Mouse (Mus musculus): ENCODE data around the gene Akap1. TPM values are rescaled to one million over a fixed set of nuclear protein-coding genes. Genes with fewer than 3 reads are reported as not detected.

Akap1 gene
- polyA plus RNA-seq, 1 experiment from 2014 or later = 17.7 TPM

- Histone ChIP-seq H3K4me1 (replicated peaks) (peaks cover 18% of the 10 kb centered on the region), H3K36me3 (peaks cover 24% of the 10 kb centered on the region), H3K4me3 (no peak overlapping the region), H3K27ac (peak overlapping the region; percentile 85), H3K9me3 (no peaks in the 10 kb centered on the region), H3K27me3 (ENCODE audit: insufficient read depth, poor library complexity, severe bottlenecking) (no peaks in the 10 kb centered on the region)
- DNase-seq (ENCODE audit: low spot score) = no peak
- 91% methylated on average over 8 of the region's 8 CpGs for WGBS
These were observed 15.1 kb downstream of the Akap1 start for GRCm38 (mm10) chr11:88849284-88849683.

- Histone ChIP-seq H3K27me3 (ENCODE audit: insufficient read depth, poor library complexity, severe bottlenecking) (no peaks in the 10 kb centered on the region), H3K36me3 (peaks cover 31% of the 10 kb centered on the region), H3K4me3 (no peak overlapping the region), H3K4me1 (replicated peaks) (peaks cover 18% of the 10 kb centered on the region), H3K27ac (peak overlapping the region; percentile 85), H3K9me3 (no peaks in the 10 kb centered on the region)
- peak; percentile 83 for DNase-seq (ENCODE audit: low spot score)
- 29% methylated on average over 5 of the region's 5 CpGs for WGBS
These were observed 15.8 kb downstream of the Akap1 start for GRCm38 (mm10) chr11:88848590-88848989.

GRCm38 (mm10) chr11:88847281-88848006 lies 16.9 kb downstream of the Akap1 start:
- Histone ChIP-seq H3K4me1 (replicated peaks) (peaks cover 18% of the 10 kb centered on the region), H3K4me3 (no peak overlapping the region), H3K9me3 (no peaks in the 10 kb centered on the region), H3K27ac (peak overlapping the region; percentile 85; the same call in 1 of the 2 replicates), H3K36me3 (peaks cover 39% of the 10 kb centered on the region), H3K27me3 (ENCODE audit: insufficient read depth, poor library complexity, severe bottlenecking) (no peaks in the 10 kb centered on the region)
- no peak for DNase-seq (ENCODE audit: low spot score)
- 88% methylated on average over 8 of the region's 8 CpGs for WGBS

- Histone ChIP-seq H3K9me3 (no peaks in the 10 kb centered on the region), H3K4me1 (replicated peaks) (peaks cover 21% of the 10 kb centered on the region), H3K27ac (no peak overlapping the region; the same call in 1 of the 2 replicates), H3K27me3 (ENCODE audit: insufficient read depth, poor library complexity, severe bottlenecking) (no peaks in the 10 kb centered on the region), H3K4me3 (no peak overlapping the region), H3K36me3 (peaks cover 53% of the 10 kb centered on the region)
- no peak for DNase-seq (ENCODE audit: low spot score)
- WGBS = 85% methylated on average over 5 of the region's 5 CpGs
These were observed 20.0 kb downstream of the Akap1 start for GRCm38 (mm10) chr11:88844384-88844783.

- H3K9me3 ChIP-seq = no peaks in the 10 kb centered on the region
- H3K27ac ChIP-seq = no peak overlapping the region
- 86% methylated on average over 10 of the region's 10 CpGs for WGBS
- H3K36me3 ChIP-seq = peaks cover 64% of the 10 kb centered on the region
- H3K4me1 ChIP-seq (replicated peaks) = peaks cover 10% of the 10 kb centered on the region
- H3K4me3 ChIP-seq = no peak overlapping the region
- DNase-seq (ENCODE audit: low spot score) = no peak
- H3K27me3 ChIP-seq (ENCODE audit: insufficient read depth, poor library complexity, severe bottlenecking) = no peaks in the 10 kb centered on the region
These were observed 21.1 kb downstream of the Akap1 start for GRCm38 (mm10) chr11:88843305-88843704.

GRCm38 (mm10) chr11:88842315-88842975 lies 21.9 kb downstream of the Akap1 start:
- H3K27me3 ChIP-seq (ENCODE audit: insufficient read depth, poor library complexity, severe bottlenecking) = no peaks in the 10 kb centered on the region
- no peak overlapping the region for H3K4me3 ChIP-seq
- no peak for DNase-seq (ENCODE audit: low spot score)
- 92% methylated on average over 13 of the region's 13 CpGs for WGBS
- H3K36me3 ChIP-seq = peaks cover 73% of the 10 kb centered on the region
- peaks cover 5% of the 10 kb centered on the region; the same call in 1 of the 2 replicates for H3K4me1 ChIP-seq (replicated peaks)
- H3K27ac ChIP-seq = no peak overlapping the region
- no peaks in the 10 kb centered on the region for H3K9me3 ChIP-seq

GRCm38 (mm10) chr11:88841406-88841805 lies 23.0 kb downstream of the Akap1 start:
- DNase-seq (ENCODE audit: low spot score) = no peak
- Histone ChIP-seq H3K27ac (peak overlapping the region; percentile 6; the same call in 1 of the 2 replicates), H3K4me3 (no peak overlapping the region), H3K36me3 (peaks cover 83% of the 10 kb centered on the region), H3K4me1 (replicated peaks) (peaks cover 5% of the 10 kb centered on the region; the same call in 1 of the 2 replicates), H3K27me3 (ENCODE audit: insufficient read depth, poor library complexity, severe bottlenecking) (no peaks in the 10 kb centered on the region), H3K9me3 (no peaks in the 10 kb centered on the region)
- 87% methylated on average over 6 of the region's 6 CpGs for WGBS

- no peak for DNase-seq (ENCODE audit: low spot score)
- WGBS = 89% methylated on average over 10 of the region's 10 CpGs
These were observed 23.5 kb downstream of the Akap1 start for GRCm38 (mm10) chr11:88840724-88841350.

GRCm38 (mm10) chr11:88840292-88840691 lies 24.1 kb downstream of the Akap1 start:
- WGBS = 78% methylated on average over 8 of the region's 8 CpGs

More at GRCm38 (mm10) chr11:88840724-88841350, 23.5 kb downstream of the Akap1 start:
- Histone ChIP-seq H3K4me1 (replicated peaks) (peaks cover 5% of the 10 kb centered on the region; the same call in 1 of the 2 replicates), H3K9me3 (no peaks in the 10 kb centered on the region), H3K4me3 (no peak overlapping the region), H3K36me3 (peaks cover 84% of the 10 kb centered on the region), H3K27ac (peak overlapping the region; percentile 6; the same call in 1 of the 2 replicates), H3K27me3 (ENCODE audit: insufficient read depth, poor library complexity, severe bottlenecking) (no peaks in the 10 kb centered on the region)

GRCm38 (mm10) chr11:88839379-88839778 lies 25.0 kb downstream of the Akap1 start:
- DNase-seq (ENCODE audit: low spot score) = no peak
- H3K27me3 ChIP-seq (ENCODE audit: insufficient read depth, poor library complexity, severe bottlenecking) = no peaks in the 10 kb centered on the region
- no peaks in the 10 kb centered on the region for H3K9me3 ChIP-seq
- no peak overlapping the region for H3K27ac ChIP-seq
- H3K4me3 ChIP-seq = no peak overlapping the region
- H3K36me3 ChIP-seq = peaks cover 84% of the 10 kb centered on the region
- WGBS = 91% methylated on average over 6 of the region's 6 CpGs
- H3K4me1 ChIP-seq (replicated peaks) = peaks cover 5% of the 10 kb centered on the region; the same call in 1 of the 2 replicates

More at GRCm38 (mm10) chr11:88840292-88840691, 24.1 kb downstream of the Akap1 start:
- peaks cover 5% of the 10 kb centered on the region; the same call in 1 of the 2 replicates for H3K4me1 ChIP-seq (replicated peaks)
- no peak overlapping the region for H3K27ac ChIP-seq
- no peaks in the 10 kb centered on the region for H3K27me3 ChIP-seq (ENCODE audit: insufficient read depth, poor library complexity, severe bottlenecking)
- no peaks in the 10 kb centered on the region for H3K9me3 ChIP-seq
- no peak overlapping the region for H3K4me3 ChIP-seq
- H3K36me3 ChIP-seq = peaks cover 84% of the 10 kb centered on the region
- DNase-seq (ENCODE audit: low spot score) = no peak

GRCm38 (mm10) chr11:88838630-88839029 lies 25.8 kb downstream of the Akap1 start:
- Histone ChIP-seq H3K4me1 (replicated peaks) (peaks cover 5% of the 10 kb centered on the region; the same call in 1 of the 2 replicates), H3K27me3 (ENCODE audit: insufficient read depth, poor library complexity, severe bottlenecking) (no peaks in the 10 kb centered on the region), H3K4me3 (no peak overlapping the region), H3K36me3 (peaks cover 84% of the 10 kb centered on the region), H3K27ac (no peak overlapping the region), H3K9me3 (no peaks in the 10 kb centered on the region)
- no peak for DNase-seq (ENCODE audit: low spot score)
- WGBS = 92% methylated on average over 13 of the region's 13 CpGs

- no peak overlapping the region for H3K27ac ChIP-seq
- peaks cover 98% of the 10 kb centered on the region for H3K36me3 ChIP-seq
- no peaks in the 10 kb centered on the region for H3K9me3 ChIP-seq
- H3K4me3 ChIP-seq = no peak overlapping the region
- no peaks in the 10 kb centered on the region for H3K27me3 ChIP-seq (ENCODE audit: insufficient read depth, poor library complexity, severe bottlenecking)
- 91% methylated on average over 11 of the region's 11 CpGs for WGBS
- H3K4me1 ChIP-seq (replicated peaks) = 0 out of 2 replicates have a peak, but pooled peaks cover 4% of the 10 kb centered on the region
- no peak for DNase-seq (ENCODE audit: low spot score)
These were observed 29.8 kb downstream of the Akap1 start for GRCm38 (mm10) chr11:88834606-88835005.
